Mouse (Mus musculus) thymus, adult 2 months (tissue): ENCODE measurements around the gene Krtap19-5.

ENCODE experiments used
- CTCF ChIP-seq: fragments of 200-500 bp; IDR thresholded peaks from 2 replicates; pipeline ENCODE4 v1.5.1; 2012; ENCODE audit warnings: mild to moderate bottlenecking, control low read depth, low read length, moderate library complexity, borderline replicate concordance; ENCODE audit not compliant: control insufficient read depth, poor library complexity, insufficient read depth; ENCODE audit errors: extremely low read depth
- POLR2A ChIP-seq: fragments of 200-500 bp; IDR thresholded peaks from 2 replicates; pipeline ENCODE4 v1.6.1; 2012; ENCODE audit warnings: mild to moderate bottlenecking, low read length, control low read depth, moderate library complexity; ENCODE audit not compliant: control insufficient read depth, poor library complexity, insufficient read depth; ENCODE audit errors: extremely low read depth

- TF ChIP-seq CTCF (no peak), POLR2A (no peak)
Measured at GRCm38 (mm10) chr16:88864887-88865407, 31.3 kb downstream of the Krtap19-5 start.
